Mouse (Mus musculus) small intestine, adult 2 months (tissue): ENCODE measurements around the gene Gnai2.

ENCODE experiments used
- CTCF ChIP-seq: fragments of 200-500 bp; IDR thresholded peaks from 2 replicates; pipeline ENCODE4 v1.5.1; 2012; ENCODE audit warnings: low read depth, mild to moderate bottlenecking, control low read depth, inconsistent platforms, low read length, moderate library complexity, mixed read lengths; ENCODE audit not compliant: insufficient replicate concordance, insufficient read length; ENCODE audit errors: extremely low read depth
- POLR2A ChIP-seq: fragments of 200-500 bp; IDR thresholded peaks from 2 replicates; pipeline ENCODE4 v1.6.1; 2012; ENCODE audit warnings: low read depth, mild to moderate bottlenecking, control low read depth, inconsistent platforms, low read length, moderate library complexity

GRCm38 (mm10) chr9:107596619-107597569 lies 38.3 kb downstream of the Gnai2 start:
- TF ChIP-seq POLR2A: no peak
- TF ChIP-seq CTCF: no peak
